In genomic region chr11:54882671-54883070, GRCm38 (mm10) we compare ENCODE assay signal across 10 mouse cellular contexts. TPM values are rescaled to one million over a fixed set of nuclear protein-coding genes. Genes with fewer than 3 reads are reported as not detected.
DNase-seq lines count a peak whose midpoint lies in the region; ATAC-seq and TF ChIP-seq lines count a peak whose summit lies in the region.
"Had no signal": no experiment of that assay in that cellular context is flagged by ENCODE, and none has a peak within 500 bp of the region (broad histone marks: within the 10 kb centered on the region; RNA-seq: fewer than 3 reads in every experiment).

No protein-coding gene starts in this region.

- H3K36me3 ChIP-seq in embryonic facial prominence, embryonic 15.5 days: no peaks in the 10 kb centered on the region
- H3K36me3 ChIP-seq in stomach, postnatal 0 days (ENCODE audit: control insufficient read depth, insufficient read depth, low read length): no peaks in the 10 kb centered on the region
- H3K36me3 ChIP-seq: forebrain, embryonic 15.5 days; liver, embryonic 13.5 days had no signal

- intact Hi-C loops in left cerebral cortex, postnatal 14 days (cut with DNase I): no loop called here

- no peaks in the 10 kb centered on the region for H3K9me3 ChIP-seq in embryonic facial prominence, embryonic 15.5 days (replicated peaks)
- no peaks in the 10 kb centered on the region for H3K9me3 ChIP-seq in stomach, postnatal 0 days (ENCODE audit: control insufficient read depth, low read length)
- H3K9me3 ChIP-seq: forebrain, embryonic 15.5 days; liver, embryonic 13.5 days had no signal

- H3K4me2 ChIP-seq in embryonic facial prominence, embryonic 15.5 days (replicated peaks): no peak overlapping the region
- no peak overlapping the region for H3K4me2 ChIP-seq in stomach, postnatal 0 days (replicated peaks; ENCODE audit: low read depth)
- H3K4me2 ChIP-seq: forebrain, embryonic 15.5 days; liver, embryonic 13.5 days had no signal

- peak; percentile 79 for ATAC-seq in embryonic facial prominence, embryonic 15.5 days (ENCODE audit: insufficient number of reproducible peaks, low FRiP score, low TSS enrichment, low read depth)
- ATAC-seq in stomach, postnatal 0 days (ENCODE audit: low FRiP score, low TSS enrichment): no peak
- no peak for ATAC-seq in frontal cortex, adult (ENCODE audit: low TSS enrichment)
- ATAC-seq: forebrain, embryonic 15.5 days had no signal

- H3K9ac ChIP-seq in embryonic facial prominence, embryonic 15.5 days: no peak overlapping the region
- H3K9ac ChIP-seq in stomach, postnatal 0 days (ENCODE audit: low read length): no peak overlapping the region
- H3K9ac ChIP-seq: forebrain, embryonic 15.5 days; liver, embryonic 13.5 days had no signal

- TF ChIP-seq CTCF in stomach, postnatal 0 days (IDR thresholded peaks at IDR 0.05; ENCODE audit: low read depth): peak; percentile 44

- no peaks in the 10 kb centered on the region for H3K27me3 ChIP-seq in embryonic facial prominence, embryonic 15.5 days
- H3K27me3 ChIP-seq in stomach, postnatal 0 days (ENCODE audit: control insufficient read depth, insufficient read depth, low read length): no peaks in the 10 kb centered on the region
- H3K27me3 ChIP-seq: forebrain, embryonic 15.5 days; liver, embryonic 13.5 days had no signal

- H3K27ac ChIP-seq in embryonic facial prominence, embryonic 15.5 days (replicated peaks): peak overlapping the region; percentile 19; the same call in 1 of the 2 replicates
- no peak overlapping the region for H3K27ac ChIP-seq in stomach, postnatal 0 days (replicated peaks)
- H3K27ac ChIP-seq: forebrain, embryonic 15.5 days; liver, embryonic 13.5 days had no signal

- DNase-seq in ovary, postnatal 36 days (ENCODE audit: low spot score): peak; percentile 45
- no peak for DNase-seq in ovary, postnatal 14 days (ENCODE audit: low spot score)
- peak; percentile 70 for DNase-seq in kidney, adult 9 months
- DNase-seq in stomach, postnatal 0 days (ENCODE audit: low spot score): no peak
- DNase-seq in left cerebral cortex, postnatal 14 days (ENCODE audit: low spot score in 2 of 2): no peak
- DNase-seq in layer of hippocampus, adult 8-10 months (ENCODE audit: low spot score in 2 of 2): no peak
- DNase-seq: liver, embryonic 13.5 days had no signal

- TF ChIP-seq EP300 in stomach, postnatal 0 days (optimal IDR thresholded peaks at IDR 0.05): no peak

- WGBS in embryonic facial prominence, embryonic 15.5 days: 16% methylated on average over 8 of the region's 8 CpGs
- 40% methylated on average over 8 of the region's 8 CpGs for WGBS in stomach, postnatal 0 days

- H3K4me1 ChIP-seq in embryonic facial prominence, embryonic 15.5 days: peaks cover 16% of the 10 kb centered on the region; the same call in 1 of the 2 replicates
- no peaks in the 10 kb centered on the region for H3K4me1 ChIP-seq in stomach, postnatal 0 days (replicated peaks; ENCODE audit: control insufficient read depth, insufficient read depth)
- H3K4me1 ChIP-seq: forebrain, embryonic 15.5 days had no signal

- no peak overlapping the region for H3K4me3 ChIP-seq in embryonic facial prominence, embryonic 15.5 days (replicated peaks)
- no peak overlapping the region for H3K4me3 ChIP-seq in stomach, postnatal 0 days (ENCODE audit: low read depth, low read length)
- H3K4me3 ChIP-seq: forebrain, embryonic 15.5 days; liver, embryonic 13.5 days had no signal

RNA-seq across cellular contexts. Expression of gene Hint1, which starts 16.5 kb away (rescaled TPM):
- polyA plus RNA-seq in embryonic facial prominence, embryonic 15.5 days (2015; fragmentation: Nextera tagmentation; extraction: Ambion mirVana): 512 and 526 TPM in 2 replicates
- 745 and 824 TPM in 2 replicates for polyA plus RNA-seq in stomach, postnatal 0 days (2015; fragmentation: Nextera tagmentation; extraction: Ambion mirVana)
- total RNA-seq in left cerebral cortex, postnatal 14 days (2021): 100 to 1,000 TPM; 276 TPM
- 100 to 1,000 TPM; 219 to 289 (median 258) TPM for total RNA-seq in layer of hippocampus, adult 8-10 months (2022)

RNA-seq across cellular contexts. Expression of gene Gpx3, which starts 19.6 kb away (rescaled TPM):
- 285 and 293 TPM in 2 replicates for polyA plus RNA-seq in embryonic facial prominence, embryonic 15.5 days (2015; fragmentation: Nextera tagmentation; extraction: Ambion mirVana)
- 185 and 206 TPM in 2 replicates for polyA plus RNA-seq in stomach, postnatal 0 days (2015; fragmentation: Nextera tagmentation; extraction: Ambion mirVana)
- 10 to 100 TPM in 1 of 2 experiments, 1 to 10 TPM in 1; 8.3 to 10.7 TPM for total RNA-seq in left cerebral cortex, postnatal 14 days (2021)
- total RNA-seq in layer of hippocampus, adult 8-10 months (2022): 1 to 10 TPM; 4.4 to 8.8 (median 5.1) TPM

RNA-seq across cellular contexts. Expression of gene Lyrm7, which starts 22.0 kb away (rescaled TPM):
- polyA plus RNA-seq in embryonic facial prominence, embryonic 15.5 days (2015; fragmentation: Nextera tagmentation; extraction: Ambion mirVana): 8.3 and 10.9 TPM in 2 replicates
- polyA plus RNA-seq in stomach, postnatal 0 days (2015; fragmentation: Nextera tagmentation; extraction: Ambion mirVana): 4.5 and 4.8 TPM in 2 replicates
- 10 to 100 TPM; 19.5 to 25.9 TPM for total RNA-seq in left cerebral cortex, postnatal 14 days (2021)
- 10 to 100 TPM; 28.0 to 34.3 (median 30.4) TPM for total RNA-seq in layer of hippocampus, adult 8-10 months (2022)

Comparison
In these comparisons a context has a peak if more than half of its experiments do, and no peak if none do; other contexts are left out.
1. DNase-seq: peak in ovary, postnatal 36 days (single experiment) and kidney, adult 9 months (single experiment); none in ovary, postnatal 14 days (single experiment), stomach, postnatal 0 days (single experiment), left cerebral cortex, postnatal 14 days (0 of 2) and layer of hippocampus, adult 8-10 months (0 of 2).